ENCODE assay signal across 19 mouse cellular contexts in genomic region chr6:121371197-121371980, GRCm38 (mm10). TPM values are rescaled to one million over a fixed set of nuclear protein-coding genes. Genes with fewer than 3 reads are reported as not detected.
DNase-seq lines count a peak whose midpoint lies in the region; ATAC-seq and TF ChIP-seq lines count a peak whose summit lies in the region.
"Had no signal": no experiment of that assay in that cellular context is flagged by ENCODE, and none has a peak within 500 bp of the region (broad histone marks: within the 10 kb centered on the region; RNA-seq: fewer than 3 reads in every experiment).

No protein-coding gene starts in this region.

- TF ChIP-seq CTCF in gastrocnemius, adult 2 months (IDR thresholded peaks at IDR 0.05), result no peak
- no peak for TF ChIP-seq CTCF in kidney, postnatal 0 days (IDR thresholded peaks at IDR 0.05; ENCODE audit: low read depth)

- H3K4me3 ChIP-seq in gastrocnemius, adult 2 months, result no peak overlapping the region
- H3K4me3 ChIP-seq in kidney, embryonic 14.5 days (ENCODE audit: low read length), result no peak overlapping the region
- H3K4me3 ChIP-seq in brown adipose tissue, adult 24 weeks (ENCODE audit: insufficient read depth, low read depth, low read length), result no peak overlapping the region
- no peak overlapping the region for H3K4me3 ChIP-seq in kidney, postnatal 0 days (replicated peaks; ENCODE audit: low read depth, low read length)
- H3K4me3 ChIP-seq: limb, embryonic 12.5 days; lung, embryonic 15.5 days; megakaryocyte, embryonic 14.5 days; neural tube, embryonic 13.5 days had no signal

- no peaks in the 10 kb centered on the region for H3K36me3 ChIP-seq in kidney, embryonic 14.5 days (ENCODE audit: control insufficient read depth, insufficient read depth, low read length)
- no peaks in the 10 kb centered on the region for H3K36me3 ChIP-seq in kidney, postnatal 0 days (ENCODE audit: insufficient read depth, low read length)
- H3K36me3 ChIP-seq: limb, embryonic 12.5 days; lung, embryonic 15.5 days; neural tube, embryonic 13.5 days had no signal

- 55% methylated on average over 10 of the region's 10 CpGs for WGBS in kidney, embryonic 14.5 days
- 44% methylated on average over 10 of the region's 10 CpGs for WGBS in kidney, postnatal 0 days

- DNase-seq in gastrocnemius, adult 2 months, result peak; percentile 31
- no peak for DNase-seq in gastrocnemius, adult 8-10 months (ENCODE audit: low spot score in 2 of 2)
- peak; percentile 72 for DNase-seq in kidney, adult 11 months
- no peak for DNase-seq in kidney, postnatal 0 days (ENCODE audit: low spot score)
- DNase-seq in thymus, adult 18-20 months, result no peak
- DNase-seq in cerebellum, postnatal 25 days, result no peak
- DNase-seq: adrenal gland, postnatal 14 days; B cell, adult 2 months; cerebellum, postnatal 36 days; thymus, adult 2 months had no signal

- no peaks in the 10 kb centered on the region for H3K4me1 ChIP-seq in kidney, embryonic 14.5 days (ENCODE audit: control insufficient read depth, insufficient read depth, low read length)
- H3K4me1 ChIP-seq in brown adipose tissue, adult 24 weeks (ENCODE audit: control insufficient read depth, insufficient read depth, insufficient read length, low read length), result no peaks in the 10 kb centered on the region; the same call in 1 of the 2 replicates
- no peaks in the 10 kb centered on the region for H3K4me1 ChIP-seq in kidney, postnatal 0 days (replicated peaks; ENCODE audit: insufficient read depth, low read length)
- H3K4me1 ChIP-seq: limb, embryonic 12.5 days; lung, embryonic 15.5 days; megakaryocyte, embryonic 14.5 days; neural tube, embryonic 13.5 days had no signal

- H3K9ac ChIP-seq in kidney, embryonic 14.5 days (ENCODE audit: low read depth, low read length), result no peak overlapping the region
- no peak overlapping the region for H3K9ac ChIP-seq in kidney, postnatal 0 days (ENCODE audit: low read depth, low read length)
- H3K9ac ChIP-seq: limb, embryonic 12.5 days; lung, embryonic 15.5 days; neural tube, embryonic 13.5 days had no signal

- intact Hi-C loops in gastrocnemius, adult 2 months (cut with DNase I), result no loop called here

- H3K27ac ChIP-seq in gastrocnemius, adult 2 months, result peak overlapping the region; percentile 68
- H3K27ac ChIP-seq in kidney, embryonic 14.5 days (ENCODE audit: low read depth, low read length), result no peak overlapping the region
- peak overlapping the region; percentile 79 for H3K27ac ChIP-seq in brown adipose tissue, adult 24 weeks (replicated peaks; ENCODE audit: low read depth, low read length)
- no peak overlapping the region for H3K27ac ChIP-seq in kidney, postnatal 0 days
- H3K27ac ChIP-seq: limb, embryonic 12.5 days; lung, embryonic 15.5 days; neural tube, embryonic 13.5 days had no signal

- ATAC-seq in kidney, embryonic 14.5 days (ENCODE audit: low FRiP score, low TSS enrichment), result no peak
- peak; percentile 65; the same call in 1 of the 2 replicates for ATAC-seq in kidney, postnatal 0 days (replicated peaks; ENCODE audit: low FRiP score, low read depth)
- ATAC-seq: inflammation-experienced regulatory T-cells, adult 6 months had no signal

- H3K4me2 ChIP-seq in kidney, embryonic 14.5 days (replicated peaks; ENCODE audit: low read depth, low read length), result no peak overlapping the region
- no peak overlapping the region for H3K4me2 ChIP-seq in kidney, postnatal 0 days (ENCODE audit: low read length)
- H3K4me2 ChIP-seq: limb, embryonic 12.5 days; lung, embryonic 15.5 days; neural tube, embryonic 13.5 days had no signal

- no peaks in the 10 kb centered on the region for H3K27me3 ChIP-seq in kidney, embryonic 14.5 days (ENCODE audit: control insufficient read depth, insufficient read depth, low read length)
- no peaks in the 10 kb centered on the region for H3K27me3 ChIP-seq in kidney, postnatal 0 days (ENCODE audit: insufficient read depth, low read length)
- H3K27me3 ChIP-seq: limb, embryonic 12.5 days; lung, embryonic 15.5 days; neural tube, embryonic 13.5 days had no signal

- H3K9me3 ChIP-seq in kidney, embryonic 14.5 days (ENCODE audit: control insufficient read depth, low read length), result no peaks in the 10 kb centered on the region
- no peaks in the 10 kb centered on the region for H3K9me3 ChIP-seq in kidney, postnatal 0 days (replicated peaks; ENCODE audit: low read length)
- H3K9me3 ChIP-seq: limb, embryonic 12.5 days; lung, embryonic 15.5 days; megakaryocyte, embryonic 14.5 days; neural tube, embryonic 13.5 days had no signal

RNA-seq across cellular contexts. Expression of gene Slc6a12, which starts 28.5 kb away (rescaled TPM):
- total RNA-seq in gastrocnemius, adult 2 months (2021), result under 1 TPM; 0.11 to 0.20 TPM
- under 1 TPM; 0.16 to 0.53 (median 0.26) TPM for total RNA-seq in gastrocnemius, adult 8-10 months (2022)
- polyA plus RNA-seq in kidney, embryonic 14.5 days (2014; fragmentation: Nextera tagmentation; extraction: Ambion mirVana), result 0.21 and 0.35 TPM in 2 replicates
- 0.71 and 1.6 TPM in 2 replicates for polyA plus RNA-seq in brown adipose tissue, adult 24 weeks (2012; ENCODE audit: insufficient read depth, insufficient read length, missing spikeins)
- polyA plus RNA-seq in kidney, postnatal 0 days (2015; fragmentation: Nextera tagmentation; extraction: Ambion mirVana), result 4.1 and 5.5 TPM in 2 replicates
- polyA plus RNA-seq: embryonic facial prominence, embryonic 11.5 days; heart, postnatal 0 days; inflammation-experienced regulatory T-cells, adult 6 months; limb, embryonic 12.5 days; lung, embryonic 15.5 days had no signal

Comparison
In these comparisons a context has a peak if more than half of its experiments do, and no peak if none do; other contexts are left out.
1. DNase-seq: peak in gastrocnemius, adult 2 months (single experiment) and kidney, adult 11 months (single experiment); none in gastrocnemius, adult 8-10 months (0 of 2), kidney, postnatal 0 days (single experiment), thymus, adult 18-20 months (0 of 2) and cerebellum, postnatal 25 days (0 of 2).
2. H3K27ac ChIP-seq: peak in gastrocnemius, adult 2 months (single experiment) and brown adipose tissue, adult 24 weeks (single experiment); none in kidney, embryonic 14.5 days (single experiment) and kidney, postnatal 0 days (single experiment).